Mouse (Mus musculus): ENCODE measurements around the gene Gm20605. TPM values are rescaled to one million over a fixed set of nuclear protein-coding genes. Genes with fewer than 3 reads are reported as not detected.

The Gm20605 gene
- total and polyA plus RNA-seq, 3 experiments: 1.1 to 9.0 (median 1.1) TPM

- peaks cover 47 to 57% of the 10 kb centered on the region in 2 experiments for H3K36me3 ChIP-seq (replicated peaks in 1 of 2; ENCODE audit: control insufficient read depth in 1 of 2, insufficient read depth in 1 of 2, low read length in 1 of 2)
- H3K9ac ChIP-seq (ENCODE audit: insufficient read depth, low read depth): no peak overlapping the region
- no peak overlapping the region for H3K27ac ChIP-seq (ENCODE audit: insufficient read depth, low read depth)
- H3K4me2 ChIP-seq (ENCODE audit: insufficient read depth, low read depth, poor library complexity, severe bottlenecking): no peak overlapping the region
- no peaks in the 10 kb centered on the region for H3K9me3 ChIP-seq (replicated peaks; ENCODE audit: low read length)
- peaks cover 14% of the 10 kb centered on the region for H3K79me2 ChIP-seq (replicated peaks; ENCODE audit: control insufficient read depth, extremely low read depth, insufficient read depth, poor library complexity, severe bottlenecking)
- H3K4me3 ChIP-seq (replicated peaks in 1 of 3; ENCODE audit: low read depth in 2 of 3, low read length in 2 of 3, poor library complexity in 1 of 3): no peak overlapping the region
- in situ Hi-C loops (cut with MboI; ENCODE audit: low pct_ligation_motif_present, low pct_unique_long_range_greater_than_20kb, low sequenced_read_pairs): no loop called here
- peaks cover 13 to 53% of the 10 kb centered on the region in 2 experiments for H3K4me1 ChIP-seq (ENCODE audit: control insufficient read depth in 1 of 2, insufficient read depth in 2 of 2)
- TF ChIP-seq GABPA (IDR thresholded peaks at IDR 0.05; ENCODE audit: insufficient replicate concordance, low read depth, low read length) (no peak), TBP (conservative IDR thresholded peaks at IDR 0.05; ENCODE audit: low read depth, low read length) (no peak), UBTF (IDR thresholded peaks at IDR 0.05; ENCODE audit: low read depth, low read length) (no peak), NELFE (IDR thresholded peaks at IDR 0.05; ENCODE audit: low read depth, low read length) (no peak), JUND (conservative IDR thresholded peaks at IDR 0.05; ENCODE audit: low read depth, low read length) (no peak), NRF1 (IDR thresholded peaks at IDR 0.05; ENCODE audit: low read depth, low read length) (no peak), MYC (IDR thresholded peaks at IDR 0.05; ENCODE audit: low read depth, low read length) (no peak), SIN3A (IDR thresholded peaks at IDR 0.05; ENCODE audit: low read length) (no peak), EP300 (IDR thresholded peaks at IDR 0.05; ENCODE audit: low read length) (no peak), USF1 (IDR thresholded peaks at IDR 0.05; ENCODE audit: low read depth, low read length) (no peak), BHLHE40 (IDR thresholded peaks at IDR 0.05; ENCODE audit: low read depth, low read length) (no peak), RAD21 (IDR thresholded peaks at IDR 0.05; ENCODE audit: low read depth, low read length) (no peak), ZC3H11A (IDR thresholded peaks at IDR 0.05; ENCODE audit: low read depth, low read length) (no peak), MAX (IDR thresholded peaks at IDR 0.05; ENCODE audit: low read length) (no peak), MEF2A (IDR thresholded peaks at IDR 0.05; ENCODE audit: borderline replicate concordance, low read depth, low read length) (no peak), JUN (IDR thresholded peaks at IDR 0.05; ENCODE audit: insufficient read depth, low read depth, low read length) (no peak), CTCF (conservative IDR thresholded peaks at IDR 0.05 in 1 of 2, IDR thresholded peaks at IDR 0.05 in 1 of 2; ENCODE audit: low read depth in 2 of 2, low read length in 2 of 2) (no peak), POLR2A (IDR thresholded peaks at IDR 0.05; ENCODE audit: low read depth, low read length) (no peak), USF2 (conservative IDR thresholded peaks at IDR 0.05; ENCODE audit: low read depth, low read length) (no peak), SMC3 (IDR thresholded peaks at IDR 0.05; ENCODE audit: low read depth, low read length) (no peak)
- no peak for DNase-seq (ENCODE audit: extremely low read depth)
- H3K27me3 ChIP-seq (replicated peaks): no peaks in the 10 kb centered on the region
- dilution Hi-C loops (cut with MboI; ENCODE audit: extremely low pct_ligation_motif_present, extremely low pct_unique_long_range_greater_than_20kb, low sequenced_read_pairs): no loop called here
These were observed 4.6 kb downstream of the Gm20605 start for GRCm38 (mm10) chr5:137633397-137634084.

- dilution Hi-C loops (cut with MboI; ENCODE audit: extremely low pct_ligation_motif_present, extremely low pct_unique_long_range_greater_than_20kb, low sequenced_read_pairs): no loop called here
- DNase-seq (ENCODE audit: extremely low read depth): no peak
- in situ Hi-C loops (cut with MboI; ENCODE audit: low pct_ligation_motif_present, low pct_unique_long_range_greater_than_20kb, low sequenced_read_pairs): no loop called here
- Histone ChIP-seq H3K9ac (ENCODE audit: insufficient read depth, low read depth) (no peak overlapping the region), H3K27me3 (replicated peaks) (no peaks in the 10 kb centered on the region), H3K36me3 (replicated peaks in 1 of 2; ENCODE audit: control insufficient read depth in 1 of 2, insufficient read depth in 1 of 2, low read length in 1 of 2) (peaks cover 76 to 86% of the 10 kb centered on the region in 2 experiments), H3K79me2 (replicated peaks; ENCODE audit: control insufficient read depth, extremely low read depth, insufficient read depth, poor library complexity, severe bottlenecking) (no peaks in the 10 kb centered on the region), H3K27ac (ENCODE audit: insufficient read depth, low read depth) (no peak overlapping the region), H3K9me3 (replicated peaks; ENCODE audit: low read length) (no peaks in the 10 kb centered on the region), H3K4me3 (replicated peaks in 1 of 3; ENCODE audit: low read depth in 2 of 3, low read length in 2 of 3, poor library complexity in 1 of 3) (no peak overlapping the region), H3K4me2 (ENCODE audit: insufficient read depth, low read depth, poor library complexity, severe bottlenecking) (no peak overlapping the region), H3K4me1 (ENCODE audit: control insufficient read depth in 1 of 2, insufficient read depth in 2 of 2) (peaks cover 3 to 22% of the 10 kb centered on the region in 2 experiments; a peak in 3 of 4 replicates)
- TF ChIP-seq RCOR1 (conservative IDR thresholded peaks at IDR 0.05; ENCODE audit: low read depth, low read length): no peak
- TF ChIP-seq E2F4 (IDR thresholded peaks at IDR 0.05; ENCODE audit: insufficient replicate concordance, low read depth, low read length): no peak
- no peak for TF ChIP-seq MEF2A (IDR thresholded peaks at IDR 0.05; ENCODE audit: borderline replicate concordance, low read depth, low read length)
- no peak for TF ChIP-seq MAFK (IDR thresholded peaks at IDR 0.05; ENCODE audit: insufficient replicate concordance, low read length)
- TF ChIP-seq RAD21 (IDR thresholded peaks at IDR 0.05; ENCODE audit: low read depth, low read length): no peak
- no peak for TF ChIP-seq HCFC1 (IDR thresholded peaks at IDR 0.05; ENCODE audit: low read depth, low read length)
- no peak for TF ChIP-seq ELF1 (IDR thresholded peaks at IDR 0.05; ENCODE audit: low read depth, low read length)
- no peak for TF ChIP-seq SIN3A (IDR thresholded peaks at IDR 0.05; ENCODE audit: low read length)
- TF ChIP-seq ETS1 (conservative IDR thresholded peaks at IDR 0.05; ENCODE audit: low read depth, low read length): no peak
- TF ChIP-seq ZMIZ1 (IDR thresholded peaks at IDR 0.05; ENCODE audit: low read depth, low read length): no peak
- no peak for TF ChIP-seq CHD2 (IDR thresholded peaks at IDR 0.05; ENCODE audit: low read length)
- no peak for TF ChIP-seq PAX5 (IDR thresholded peaks at IDR 0.05; ENCODE audit: low read length)
- no peak for TF ChIP-seq POLR2A (IDR thresholded peaks at IDR 0.05; ENCODE audit: low read depth, low read length)
- TF ChIP-seq ZNF384 (IDR thresholded peaks at IDR 0.05; ENCODE audit: low read depth, low read length): no peak
- no peak for TF ChIP-seq USF1 (IDR thresholded peaks at IDR 0.05; ENCODE audit: low read depth, low read length)
- no peak for TF ChIP-seq POLR2AphosphoS2 (IDR thresholded peaks at IDR 0.05; ENCODE audit: low read depth, low read length)
- TF ChIP-seq CTCF (conservative IDR thresholded peaks at IDR 0.05 in 1 of 2, IDR thresholded peaks at IDR 0.05 in 1 of 2; ENCODE audit: low read depth in 2 of 2, low read length in 2 of 2): no peak
These were observed 10.5 kb downstream of the Gm20605 start for GRCm38 (mm10) chr5:137639472-137639871.

Measured in CH12.LX (cell line).